Mouse (Mus musculus): ENCODE measurements around the gene Fgfr2.

Fgfr2 gene

GRCm38 (mm10) chr7:132889691-132890090 is 233.5 kb downstream of the Fgfr2 start:
- no peak for DNase-seq (ENCODE audit: low read depth, low spot score)

DNA sequence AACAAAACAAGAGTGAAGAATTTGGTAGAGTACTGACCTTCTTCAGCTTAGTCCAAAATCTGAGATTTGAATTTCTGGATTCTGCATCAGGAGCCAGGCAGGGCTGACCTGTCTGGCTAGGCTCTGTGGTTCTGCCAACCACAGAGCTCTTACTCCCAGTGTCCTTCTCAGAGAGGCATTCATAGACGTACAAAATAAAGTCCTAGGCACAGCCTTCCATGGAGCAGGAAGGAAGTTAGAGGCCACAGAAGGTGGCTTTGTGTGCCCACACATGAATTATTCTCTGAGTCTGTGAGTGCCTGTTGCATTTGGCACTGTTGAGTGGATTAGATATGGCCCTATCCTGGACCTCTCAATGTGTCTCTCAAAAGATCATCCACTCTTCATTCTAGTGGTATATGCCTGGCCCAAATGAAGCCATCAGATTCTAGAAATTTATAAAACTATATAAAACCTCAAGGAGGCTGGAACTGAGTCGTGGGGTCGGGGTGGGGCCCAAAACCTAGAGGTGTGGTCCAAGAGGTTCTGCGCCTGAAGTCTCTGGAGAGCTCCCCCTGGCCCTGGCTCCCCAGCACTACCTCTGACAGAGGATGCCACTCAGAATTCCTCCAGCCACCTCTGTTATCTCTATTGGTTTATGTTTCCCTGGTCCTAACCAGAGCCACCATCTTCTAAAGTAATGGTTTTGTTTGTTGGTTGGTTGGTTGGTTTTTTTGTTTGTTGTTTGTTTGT is 234.5 kb downstream of the Fgfr2 start:
- DNase-seq (ENCODE audit: low read depth, low spot score) = no peak

GRCm38 (mm10) chr7:132888052-132888451 is 235.1 kb downstream of the Fgfr2 start:
- DNase-seq (ENCODE audit: low read depth, low spot score) = no peak

DNA sequence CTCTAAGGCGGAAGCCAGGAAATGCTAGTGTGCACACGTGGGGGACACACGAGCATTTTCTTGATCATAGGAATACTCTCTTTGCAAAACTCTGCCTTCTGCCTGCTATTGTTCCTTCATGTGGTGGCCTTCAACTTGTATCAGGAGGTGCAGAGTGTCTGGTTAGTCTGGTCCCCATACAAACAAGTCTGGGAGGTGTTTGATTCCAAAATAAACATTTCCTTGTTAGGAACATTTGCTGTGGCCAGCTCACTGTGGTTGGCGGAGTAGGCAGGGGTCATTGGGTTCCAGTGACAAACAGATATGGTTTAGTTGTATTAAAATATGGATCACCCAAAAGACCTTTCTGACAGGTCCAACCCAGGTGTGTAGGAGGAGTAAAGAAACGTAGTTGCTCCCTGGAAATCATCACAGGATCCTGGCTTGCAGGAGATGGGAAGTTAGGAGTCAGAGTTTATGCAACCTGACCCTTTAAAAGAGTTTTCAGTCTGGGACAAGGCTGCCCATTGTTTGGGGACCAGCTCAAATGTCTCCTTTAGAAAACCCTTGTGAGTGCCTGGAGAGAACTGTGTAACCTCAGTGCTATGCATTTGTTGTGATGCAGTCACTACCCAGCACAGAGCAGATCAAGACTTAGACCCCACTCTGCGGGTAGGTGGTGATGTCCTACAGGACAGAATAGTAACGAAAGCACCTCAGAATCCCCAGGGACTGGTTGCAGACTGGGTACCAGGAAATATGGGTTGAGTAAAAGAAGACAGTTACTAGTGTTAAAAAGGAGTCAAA is 235.9 kb downstream of the Fgfr2 start:
- DNase-seq (ENCODE audit: low read depth, low spot score) = no peak

GRCm38 (mm10) chr7:132884031-132884430 is 239.1 kb downstream of the Fgfr2 start:
- no peak for DNase-seq (ENCODE audit: low read depth, low spot score)

DNA sequence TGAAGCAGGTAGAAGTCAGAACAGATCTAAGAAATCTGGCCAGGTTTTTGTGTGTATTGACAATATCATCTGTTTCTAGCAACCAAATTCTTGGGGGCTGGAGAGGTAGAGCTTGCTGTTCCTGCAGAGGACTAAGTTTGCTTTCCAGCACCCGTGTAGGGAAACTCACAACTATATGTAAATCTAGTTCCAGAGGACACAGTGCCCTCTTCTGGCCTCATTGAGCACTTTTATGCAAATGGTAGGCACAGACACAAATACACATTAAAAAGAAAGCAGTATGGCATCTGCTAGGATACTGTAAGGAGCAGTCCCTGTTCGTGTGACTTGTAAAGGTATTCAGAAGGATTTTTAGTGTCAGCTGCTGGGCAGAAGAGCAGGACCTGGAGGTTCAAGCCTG is 240.8 kb downstream of the Fgfr2 start:
- no peak for DNase-seq (ENCODE audit: low read depth, low spot score)

GRCm38 (mm10) chr7:132880276-132880675 is 242.9 kb downstream of the Fgfr2 start:
- DNase-seq (ENCODE audit: low read depth, low spot score) = no peak

DNA sequence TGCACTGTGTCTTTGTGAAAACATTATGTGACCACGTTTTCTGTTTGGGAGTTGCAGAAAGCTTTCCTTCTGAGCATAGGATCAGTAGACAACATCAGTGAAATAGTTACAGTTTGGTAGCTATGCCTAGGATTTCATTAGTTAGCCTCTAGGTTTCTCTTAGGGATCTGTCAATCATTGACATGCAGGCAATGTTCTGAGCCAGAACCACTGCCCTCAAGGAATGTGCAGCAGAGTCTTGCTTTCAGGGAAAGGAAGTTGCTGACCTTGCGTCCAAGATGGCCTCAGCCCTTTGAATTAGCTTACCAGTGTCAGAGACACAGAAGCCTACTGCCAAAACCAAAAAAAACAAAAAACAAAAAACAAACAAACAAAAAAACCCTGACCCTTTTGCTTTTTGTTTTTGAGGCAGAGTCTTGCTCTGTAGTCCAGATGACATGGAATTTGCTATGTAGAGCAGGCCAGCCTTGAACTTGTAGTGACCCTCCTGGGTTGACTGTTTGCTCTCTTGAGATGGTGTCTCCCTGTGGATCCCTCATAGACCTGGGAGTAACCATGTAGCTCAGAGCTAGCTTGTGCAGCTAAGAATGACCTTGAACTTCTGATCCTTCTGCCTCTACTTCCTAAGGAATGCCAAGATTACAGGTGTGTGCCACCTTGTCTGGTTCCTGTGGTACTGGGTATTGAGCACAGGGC is 247.6 kb downstream of the Fgfr2 start:
- DNase-seq (ENCODE audit: low read depth, low spot score) = no peak

GRCm38 (mm10) chr7:132873043-132873442 is 250.1 kb downstream of the Fgfr2 start:
- DNase-seq (ENCODE audit: low read depth, low spot score) = peak; percentile 57

GRCm38 (mm10) chr7:132866316-132866715 is 256.8 kb downstream of the Fgfr2 start:
- no peak for DNase-seq (ENCODE audit: low read depth, low spot score)

DNA sequence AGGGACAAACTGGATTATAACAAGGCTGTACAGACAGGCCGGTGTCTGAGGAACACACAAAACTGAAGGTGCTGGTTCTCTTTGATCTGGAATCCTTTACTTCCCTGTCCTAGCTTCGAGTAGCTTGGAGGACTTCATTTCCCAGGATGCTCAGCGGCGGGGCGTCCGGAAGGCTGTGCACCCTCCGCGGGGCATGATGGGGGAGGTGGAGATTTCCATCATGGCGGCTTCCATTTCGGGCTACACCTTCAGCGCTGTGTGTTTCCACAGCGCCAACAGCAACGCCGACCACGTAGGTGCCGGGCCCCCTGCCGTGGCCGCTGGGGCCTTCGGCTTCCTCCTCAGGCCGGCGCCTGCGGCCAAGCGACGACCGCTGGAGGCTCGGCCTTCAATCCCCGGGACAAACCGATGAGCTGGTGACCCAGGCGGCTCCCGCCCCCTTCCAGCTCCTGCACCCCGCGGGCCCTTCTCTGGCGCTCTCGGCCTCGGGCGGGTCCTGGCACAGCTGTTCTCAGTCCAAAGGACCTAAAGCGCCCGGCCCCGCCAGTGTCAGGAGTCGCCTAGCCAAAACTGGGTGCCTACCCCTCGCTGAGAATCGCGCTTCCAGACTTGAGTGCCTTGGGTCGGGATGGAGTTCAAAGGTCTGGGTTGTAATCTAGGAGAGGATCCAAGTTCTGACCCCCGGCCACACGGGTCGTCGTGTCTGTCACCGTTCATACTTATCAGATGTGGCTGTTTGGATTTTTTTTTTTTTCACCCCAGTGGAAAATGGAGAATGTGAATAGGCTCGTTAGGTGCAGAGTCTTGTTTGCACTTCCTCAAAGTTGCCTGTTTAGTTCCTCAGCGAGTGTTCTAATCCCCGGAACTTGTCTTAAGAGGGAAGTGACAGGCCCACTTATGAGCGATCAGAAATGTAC is 263.9 kb downstream of the Fgfr2 start, which contains the start of gene Abraxas2:
Gene Abraxas2 (plus strand): TSS at position 184 of the 917 bp plus-strand sequence.
- DNase-seq (ENCODE audit: low read depth, low spot score) = peak; percentile 72

- no peak for DNase-seq (ENCODE audit: low read depth, low spot score)
These were observed 265.0 kb downstream of the Fgfr2 start for GRCm38 (mm10) chr7:132858043-132858608.

GRCm38 (mm10) chr7:132856083-132856482 is 267.1 kb downstream of the Fgfr2 start:
- no peak for DNase-seq (ENCODE audit: low read depth, low spot score)

GRCm38 (mm10) chr7:132853946-132854345 is 269.2 kb downstream of the Fgfr2 start:
- no peak for DNase-seq (ENCODE audit: low read depth, low spot score)

DNA sequence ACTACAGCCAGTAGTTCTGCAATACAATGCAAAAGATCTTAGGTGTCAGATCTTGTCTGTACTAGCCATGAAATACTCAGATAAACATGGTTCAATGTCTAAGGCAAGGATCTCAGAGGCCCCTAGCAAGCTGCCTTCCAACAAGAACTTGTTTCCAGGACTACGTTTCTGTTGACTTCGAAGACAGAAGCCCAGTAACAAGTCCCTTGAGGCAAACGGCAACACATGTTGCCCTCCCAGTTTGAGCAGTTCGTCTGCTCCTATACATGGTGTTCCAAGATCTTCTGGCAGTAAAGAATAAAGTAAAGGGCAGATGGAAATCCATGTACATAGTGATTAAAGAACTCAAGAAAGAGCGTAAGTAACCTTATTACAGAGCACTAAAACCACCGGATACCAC is 269.8 kb downstream of the Fgfr2 start:
- DNase-seq (ENCODE audit: low read depth, low spot score) = no peak

- peak; percentile 76 for DNase-seq (ENCODE audit: low read depth, low spot score)
These were observed 270.8 kb downstream of the Fgfr2 start, which contains the start of gene Eef1akmt2 for GRCm38 (mm10) chr7:132852173-132852844. Gene Eef1akmt2 (minus strand): TSS chr7:132852673.

- DNase-seq (ENCODE audit: low read depth, low spot score) = no peak
These were observed 280.0 kb downstream of the Fgfr2 start for GRCm38 (mm10) chr7:132843152-132843551.

DNA sequence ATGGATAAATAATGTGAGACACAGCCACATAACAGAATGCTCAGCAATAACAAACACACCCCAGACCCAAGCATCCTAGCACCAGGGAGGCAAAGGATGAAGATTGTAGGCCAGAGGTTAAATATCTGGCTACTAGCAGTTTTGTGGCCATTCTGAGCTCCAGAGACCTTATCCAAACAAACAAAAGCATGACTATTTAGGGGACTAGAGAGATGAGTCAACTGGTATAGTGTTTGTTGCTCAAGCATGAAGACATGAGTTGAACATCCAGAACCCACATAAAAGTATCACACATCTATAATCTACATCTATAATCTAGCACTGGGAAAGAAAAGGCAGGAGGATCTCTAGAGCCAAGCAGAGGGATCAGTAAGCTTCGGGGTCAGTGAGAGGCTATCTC is 280.7 kb downstream of the Fgfr2 start:
- DNase-seq (ENCODE audit: low read depth, low spot score) = no peak

GRCm38 (mm10) chr7:132841287-132841686 is 281.9 kb downstream of the Fgfr2 start:
- no peak for DNase-seq (ENCODE audit: low read depth, low spot score)

DNA sequence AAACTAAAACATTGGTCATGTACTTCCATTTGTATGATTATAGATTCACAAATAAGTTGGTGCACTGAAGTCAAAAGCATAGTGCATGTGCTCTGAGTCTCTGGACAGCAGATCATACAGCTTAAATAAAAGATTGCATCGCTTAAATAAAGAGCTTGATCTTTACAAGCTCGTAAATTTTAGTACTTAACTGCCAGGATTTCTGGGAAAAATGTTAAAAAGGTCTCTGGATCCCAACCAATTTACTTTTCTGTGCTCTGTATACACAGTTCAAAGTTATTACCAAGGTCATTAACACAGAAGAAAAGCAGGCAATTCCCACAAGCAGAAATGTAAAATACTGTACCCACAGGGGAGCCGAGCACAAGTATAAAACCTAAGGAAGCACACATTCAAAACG is 292.2 kb downstream of the Fgfr2 start:
- no peak for DNase-seq (ENCODE audit: low read depth, low spot score)
